Mouse (Mus musculus) telencephalon, adult 2 months (tissue): Measurements from ENCODE around the gene Hcfc2.

Experiments
- DNase-seq: peaks from one replicate; pipeline ENCODE4 v3.0.0-alpha.2; 2011; ENCODE audit warnings: low read depth, low spot score

Gene Hcfc2

GRCm38 (mm10) chr10:82741354-82741753 lies 45.4 kb downstream of the Hcfc2 start:
- no peak for DNase-seq

GRCm38 (mm10) chr10:82741876-82742275 lies 45.9 kb downstream of the Hcfc2 start:
- no peak for DNase-seq

GRCm38 (mm10) chr10:82742578-82742977 lies 46.6 kb downstream of the Hcfc2 start:
- DNase-seq, result no peak

GRCm38 (mm10) chr10:82744296-82744695 lies 48.3 kb downstream of the Hcfc2 start:
- no peak for DNase-seq

- no peak for DNase-seq
Measured at GRCm38 (mm10) chr10:82745301-82745700, 49.3 kb downstream of the Hcfc2 start.

GRCm38 (mm10) chr10:82746988-82747850 lies 51.3 kb downstream of the Hcfc2 start:
- DNase-seq, result no peak

- no peak for DNase-seq
Measured at GRCm38 (mm10) chr10:82750778-82751177, 54.8 kb downstream of the Hcfc2 start.

- DNase-seq, result no peak
Measured at GRCm38 (mm10) chr10:82752921-82753320, 57.0 kb downstream of the Hcfc2 start.

- no peak for DNase-seq
Measured at GRCm38 (mm10) chr10:82754642-82755041, 58.7 kb downstream of the Hcfc2 start.

GRCm38 (mm10) chr10:82755213-82755890 lies 59.4 kb downstream of the Hcfc2 start:
- no peak for DNase-seq

- DNase-seq, result no peak
Measured at GRCm38 (mm10) chr10:82756466-82756865, 60.5 kb downstream of the Hcfc2 start.

GRCm38 (mm10) chr10:82757341-82757740 lies 61.4 kb downstream of the Hcfc2 start:
- DNase-seq, result no peak

- DNase-seq, result no peak
Measured at GRCm38 (mm10) chr10:82758368-82758767, 62.4 kb downstream of the Hcfc2 start.

- DNase-seq, result no peak
Measured at GRCm38 (mm10) chr10:82758878-82759277, 62.9 kb downstream of the Hcfc2 start.

GRCm38 (mm10) chr10:82759706-82760105 lies 63.7 kb downstream of the Hcfc2 start:
- no peak for DNase-seq

GRCm38 (mm10) chr10:82761037-82761811 lies 65.3 kb downstream of the Hcfc2 start:
- DNase-seq, result no peak

- DNase-seq, result peak; percentile 50
Measured at GRCm38 (mm10) chr10:82762756-82763681, 67.1 kb downstream of the Hcfc2 start.

GRCm38 (mm10) chr10:82763840-82764631 lies 68.1 kb downstream of the Hcfc2 start, which contains the start of gene Nfyb:
Nfyb (minus strand) TSS chr10:82764144.
- DNase-seq, result peak; percentile 98

GRCm38 (mm10) chr10:82768901-82769300 lies 72.9 kb downstream of the Hcfc2 start:
- DNase-seq, result no peak

- DNase-seq, result no peak
Measured at GRCm38 (mm10) chr10:82770713-82771112, 74.8 kb downstream of the Hcfc2 start.
